Mouse (Mus musculus): ENCODE measurements around the gene Nacad. TPM values are rescaled to one million over a fixed set of nuclear protein-coding genes. Genes with fewer than 3 reads are reported as not detected.
"Not testable (repeated sequence)": the region's sequence is repeated elsewhere in the genome, so short reads cannot be mapped to it uniquely, and the experiment has no call there.

The Nacad gene
- total RNA-seq (2021) (1 to 10 TPM; 1.6 to 2.2 TPM), polyA plus RNA-seq (2012; rRNA removed) (1.2 and 2.2 TPM in 2 replicates)
- long read RNA-seq, partial matches to known transcripts = 0 of 1 reads
- long read RNA-seq, other reads (novel, unspliced or antisense) = 1 of 1 reads

- DNase-seq = no peak
Observed at GRCm38 (mm10) chr11:6605491-6606399, at the start of gene Nacad. Gene Nacad, minus strand, starts transcription at chr11:6606053.

- peak; percentile 67 for DNase-seq
Observed at GRCm38 (mm10) chr11:6654903-6655302, 49.0 kb upstream of the Nacad start.

DNA sequence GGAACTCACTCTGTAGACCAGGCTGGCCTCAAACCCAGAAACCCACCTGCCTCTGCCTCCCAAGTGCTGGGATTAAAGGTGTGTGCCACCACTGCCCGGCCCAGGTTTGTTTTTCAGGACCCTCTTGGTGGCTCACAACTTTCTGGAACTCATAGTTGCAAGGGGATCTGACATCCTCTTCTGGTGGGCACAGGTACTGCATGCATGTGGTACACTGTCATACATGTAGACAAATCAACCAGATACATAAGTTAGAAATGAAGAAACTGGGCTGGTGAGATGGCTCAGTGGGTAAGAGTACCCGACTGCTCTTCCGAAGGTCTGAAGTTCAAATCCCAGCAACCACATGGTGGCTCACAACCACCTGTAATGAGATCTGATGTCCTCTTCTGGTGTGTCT is 47.1 kb upstream of the Nacad start:
- not testable (repeated sequence) for DNase-seq

DNA sequence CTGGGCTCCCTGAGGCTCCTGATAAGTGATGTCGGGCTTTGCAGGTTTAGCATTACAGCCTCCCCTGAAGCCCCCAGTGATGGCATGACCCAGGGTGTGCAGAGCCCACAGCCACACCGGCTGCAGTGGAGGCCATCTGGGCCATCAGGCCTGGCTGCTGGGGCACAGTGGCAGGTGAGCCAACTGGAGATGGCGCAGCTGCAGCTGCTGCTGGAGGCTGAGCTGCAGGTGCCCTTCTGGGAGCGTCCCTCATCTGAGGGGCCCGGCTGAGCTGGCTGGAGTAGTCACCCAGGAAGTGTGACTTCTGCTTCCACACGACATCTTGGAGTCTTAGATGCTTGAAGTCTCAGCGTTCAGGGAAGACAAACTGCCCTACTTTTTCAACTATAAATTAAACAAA is 44.7 kb upstream of the Nacad start:
- DNase-seq = no peak

GRCm38 (mm10) chr11:6647831-6648724 is 42.2 kb upstream of the Nacad start:
- no peak for DNase-seq

DNA sequence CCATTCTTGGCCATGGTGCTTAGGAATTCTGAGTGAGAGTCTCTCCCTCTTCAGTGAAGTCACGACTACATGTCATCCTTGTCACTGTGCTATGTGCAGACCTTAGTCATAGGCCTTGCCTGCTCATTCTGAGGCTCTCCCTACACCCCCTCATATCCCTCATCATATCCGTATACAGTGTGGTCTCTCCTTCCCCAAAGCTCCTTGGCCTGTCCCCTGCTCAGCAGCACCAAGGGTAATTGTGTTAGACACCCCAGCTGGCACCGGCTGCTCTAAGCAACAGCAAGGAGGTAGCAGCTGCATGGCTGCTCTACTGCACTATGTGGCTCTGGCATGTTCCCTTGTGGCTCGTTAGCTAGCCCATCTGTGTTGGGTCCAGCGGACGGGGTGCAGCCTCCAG is 38.7 kb upstream of the Nacad start:
- no peak for DNase-seq

GRCm38 (mm10) chr11:6639072-6639471 is 33.2 kb upstream of the Nacad start:
- DNase-seq = no peak

DNA sequence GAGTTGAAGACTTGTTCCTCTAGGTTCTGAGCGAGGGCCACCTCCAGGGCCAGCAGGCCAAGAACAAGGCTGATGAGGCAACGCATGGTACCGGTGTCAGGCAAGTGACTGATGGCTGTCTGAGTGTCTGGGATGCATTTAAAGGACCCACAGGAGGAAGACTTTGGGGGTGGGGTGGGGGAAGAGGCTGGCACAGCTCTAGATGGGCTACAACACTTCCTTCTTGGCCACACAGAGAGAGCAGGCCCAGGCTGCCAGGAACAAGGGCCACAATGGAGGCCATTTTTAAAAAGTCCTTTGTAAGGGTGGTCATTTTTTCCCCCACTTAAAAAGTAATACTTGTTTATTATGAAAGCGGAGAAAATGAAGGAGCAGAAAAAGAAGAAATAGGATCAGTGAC is 32.7 kb upstream of the Nacad start, which contains the start of gene Wap:
Gene Wap (minus strand): TSS at position 101 of the 400 bp plus-strand sequence.
- no peak for DNase-seq

DNA sequence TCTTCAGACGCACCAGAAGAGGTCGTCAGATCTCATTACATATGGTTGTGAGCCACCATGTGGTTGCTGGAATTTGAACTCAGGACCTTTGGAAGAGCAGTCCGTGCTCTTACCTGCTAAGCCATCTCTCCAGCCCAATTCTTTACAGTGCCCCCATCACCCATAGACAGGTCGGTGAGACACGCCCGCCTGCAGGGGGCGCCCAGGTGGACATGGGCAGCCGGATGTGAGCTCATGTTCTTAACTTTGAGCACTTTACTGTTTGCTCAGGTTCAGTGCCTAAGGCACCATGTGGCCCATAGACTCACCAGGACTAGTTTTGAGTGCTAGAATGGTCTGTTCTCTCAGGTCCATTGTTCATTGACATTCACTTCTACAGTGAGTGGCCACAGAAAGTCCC is 30.3 kb upstream of the Nacad start:
- no peak for DNase-seq

- DNase-seq = no peak
Observed at GRCm38 (mm10) chr11:6629655-6630054, 23.8 kb upstream of the Nacad start.

GRCm38 (mm10) chr11:6628568-6628967 is 22.7 kb upstream of the Nacad start:
- peak; percentile 65 for DNase-seq

DNA sequence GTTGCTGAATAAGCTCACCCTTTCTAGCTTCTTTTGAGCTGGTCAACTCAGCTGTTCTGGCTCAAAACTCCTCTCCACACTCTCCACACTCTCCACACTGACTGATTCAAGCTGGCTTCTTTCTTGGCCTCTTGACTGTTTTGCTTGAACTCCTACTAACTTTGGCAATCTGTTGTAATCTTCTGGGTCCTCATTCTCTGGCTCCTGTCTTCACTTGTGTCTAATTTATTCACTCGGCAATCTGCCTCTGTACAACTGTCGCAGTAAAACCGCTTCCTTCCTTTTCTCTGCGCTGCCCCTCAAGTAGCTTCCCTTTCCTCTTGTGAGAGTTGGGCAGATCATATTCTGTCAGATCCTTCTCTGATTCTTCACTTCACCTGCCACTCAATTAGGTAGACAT is 21.9 kb upstream of the Nacad start:
- DNase-seq = no peak

GRCm38 (mm10) chr11:6626388-6626772 is 20.5 kb upstream of the Nacad start:
- DNase-seq = no peak

DNA sequence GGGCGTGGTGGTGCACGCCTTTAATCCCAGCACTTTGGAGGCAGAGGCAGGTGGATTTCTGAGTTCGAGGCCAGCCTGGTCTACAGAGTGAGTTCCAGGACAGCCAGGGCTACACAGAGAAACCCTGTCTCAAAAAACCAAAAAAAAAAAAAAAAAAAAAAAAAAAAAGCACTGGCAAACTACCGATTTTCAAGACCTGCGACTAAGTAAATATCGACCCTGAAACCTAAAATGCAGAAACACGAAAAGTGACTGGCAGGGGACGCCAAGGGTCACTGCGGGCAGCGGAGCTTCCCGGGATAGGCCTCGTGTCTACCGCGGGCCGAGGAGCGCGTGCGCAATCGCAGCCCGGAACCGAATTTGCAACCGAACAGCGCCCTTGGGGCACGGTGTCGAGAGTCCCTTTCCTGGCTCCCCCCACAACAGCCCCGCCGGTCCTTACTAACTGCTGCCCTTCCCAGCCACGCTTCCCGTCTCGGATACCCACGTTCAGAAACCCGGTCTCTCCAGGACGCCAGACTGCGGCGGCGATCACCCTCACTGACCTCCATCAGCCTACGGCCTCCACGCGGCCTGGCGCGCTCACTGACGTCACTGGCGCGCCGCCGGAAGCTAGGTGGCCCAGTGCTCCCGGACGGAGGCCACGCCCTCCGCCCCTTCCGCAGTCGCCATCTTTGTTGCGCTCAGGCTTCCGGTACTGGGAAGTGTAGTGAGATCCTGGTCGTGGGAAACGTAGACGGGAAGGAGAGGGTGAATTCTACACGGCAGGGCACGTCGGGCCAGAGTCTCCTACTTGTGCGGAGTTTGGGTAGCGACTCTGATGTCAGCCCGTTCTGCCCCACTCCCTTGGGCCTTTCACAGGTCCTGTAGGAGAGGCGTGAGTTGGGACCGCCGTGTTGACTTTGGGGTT is 19.9 kb upstream of the Nacad start, which contains the start of gene Tbrg4:
Gene Tbrg4 (minus strand): TSS at position 590 of the 910 bp plus-strand sequence.
- DNase-seq = peak; percentile 96

- no peak for DNase-seq
Observed at GRCm38 (mm10) chr11:6624619-6625382, 18.9 kb upstream of the Nacad start.

GRCm38 (mm10) chr11:6623704-6624103 is 17.9 kb upstream of the Nacad start:
- no peak for DNase-seq

DNA sequence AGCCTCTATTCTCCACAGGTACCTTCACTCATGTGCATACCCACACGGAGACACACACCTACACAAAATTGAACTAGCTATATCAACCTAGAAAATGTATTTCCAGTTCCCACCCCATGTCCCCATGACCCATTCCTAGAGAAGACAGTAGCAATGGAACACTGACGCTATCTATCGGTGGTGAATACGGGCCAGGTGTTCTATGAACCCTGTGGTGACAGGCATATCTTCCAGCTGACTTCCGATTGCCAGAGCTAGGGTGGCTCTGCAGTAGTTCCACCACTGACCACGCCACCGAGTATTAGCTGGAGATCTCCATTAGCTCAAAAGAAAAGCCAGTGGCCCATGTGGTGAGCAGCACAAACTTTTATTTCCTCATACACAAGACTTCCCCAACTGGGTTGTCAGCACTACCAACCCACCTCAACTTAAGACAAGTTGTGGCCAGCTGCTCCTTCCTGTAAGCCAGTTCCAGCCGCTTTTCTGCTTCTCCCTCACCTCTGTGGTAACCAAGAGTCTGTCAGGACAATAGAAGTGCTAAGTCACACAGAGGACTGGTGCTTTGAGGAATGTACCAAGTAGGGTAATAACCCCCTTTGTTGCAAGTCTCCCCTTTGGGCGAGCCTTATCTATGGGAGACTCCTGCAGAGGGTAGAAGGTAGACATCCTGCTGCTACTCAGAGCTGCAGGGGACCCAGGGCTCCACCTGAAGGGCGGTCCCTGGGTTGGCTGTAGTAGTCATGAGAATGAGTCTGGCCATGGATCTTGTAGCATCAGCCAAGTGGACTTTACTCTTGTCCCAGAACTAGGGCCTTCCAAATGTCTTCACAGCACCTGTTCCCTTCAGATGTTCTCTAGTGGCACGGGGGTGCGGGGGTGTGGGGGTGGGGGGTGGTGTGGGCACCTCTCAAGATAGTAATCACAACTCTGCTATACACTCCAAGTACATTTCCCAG is 9.7 kb upstream of the Nacad start:
- no peak for DNase-seq

DNA sequence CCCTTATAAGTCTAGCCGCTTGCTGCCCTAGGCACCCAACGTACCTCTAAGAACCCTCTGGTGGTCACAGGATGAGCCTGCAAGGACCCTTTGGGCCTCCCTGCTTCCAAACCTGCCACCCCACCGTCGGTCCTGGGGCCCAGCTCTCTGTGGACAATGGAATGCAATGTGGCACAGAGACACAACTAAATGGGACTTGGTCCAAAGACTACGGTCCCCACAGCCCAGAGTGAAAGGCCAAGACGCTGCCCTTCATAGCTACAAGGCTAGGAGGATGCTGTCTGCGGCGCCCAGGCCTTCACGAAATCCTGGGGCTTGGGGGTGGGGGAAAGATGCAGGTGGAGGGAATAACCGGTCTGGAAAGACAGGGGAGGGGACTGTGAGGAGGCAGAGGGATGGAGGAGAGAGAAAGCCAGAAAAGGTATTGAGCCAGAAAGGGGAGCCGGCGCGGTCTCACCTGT is 802 bp downstream of the Nacad start:
- DNase-seq = no peak

DNA sequence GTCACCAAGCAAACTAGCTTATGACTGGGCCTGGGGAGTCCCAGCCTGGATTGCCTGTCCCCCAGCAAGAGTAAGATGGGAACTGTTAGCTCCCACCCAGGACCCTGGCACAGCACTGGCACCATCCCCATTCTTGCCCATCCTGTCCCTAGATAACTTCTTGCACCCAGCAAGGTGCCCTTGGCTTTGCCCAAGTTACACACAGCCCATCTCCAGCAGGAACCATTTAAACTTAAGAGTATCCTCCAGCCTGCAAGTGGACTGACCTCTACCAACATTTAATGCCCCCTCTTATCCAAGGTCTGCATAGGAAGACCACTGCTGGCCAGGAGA is 1.3 kb downstream of the Nacad start:
- DNase-seq = no peak
